Mouse (Mus musculus) kidney, adult 9 months (tissue): ENCODE measurements around the gene Zfp831.

Source experiments
- DNase-seq: peaks from one replicate; pipeline ENCODE4 v3.0.0; 2022

The Zfp831 gene

GRCm38 (mm10) chr2:174643448-174644144 is at the start of gene Zfp831:
Gene Zfp831 (plus strand): TSS chr2:174643534.
- no peak for DNase-seq

GRCm38 (mm10) chr2:174594965-174595364 is 48.4 kb upstream of the Zfp831 start:
- no peak for DNase-seq

GRCm38 (mm10) chr2:174595611-174596010 is 47.7 kb upstream of the Zfp831 start:
- DNase-seq, result no peak

- no peak for DNase-seq
These were observed 46.9 kb upstream of the Zfp831 start for GRCm38 (mm10) chr2:174596457-174596856.

GRCm38 (mm10) chr2:174598451-174598850 is 44.9 kb upstream of the Zfp831 start:
- DNase-seq, result no peak

- DNase-seq, result no peak
These were observed 44.2 kb upstream of the Zfp831 start for GRCm38 (mm10) chr2:174599071-174599635.

- peak; percentile 5 for DNase-seq
These were observed 43.5 kb upstream of the Zfp831 start for GRCm38 (mm10) chr2:174599853-174600271.

- no peak for DNase-seq
These were observed 41.2 kb upstream of the Zfp831 start for GRCm38 (mm10) chr2:174601938-174602685.

- no peak for DNase-seq
These were observed 40.0 kb upstream of the Zfp831 start for GRCm38 (mm10) chr2:174603321-174603720.

- DNase-seq, result no peak
These were observed 38.3 kb upstream of the Zfp831 start for GRCm38 (mm10) chr2:174605020-174605419.

- DNase-seq, result no peak
These were observed 37.8 kb upstream of the Zfp831 start for GRCm38 (mm10) chr2:174605442-174606087.

- DNase-seq, result no peak
These were observed 37.0 kb upstream of the Zfp831 start for GRCm38 (mm10) chr2:174606376-174606775.

GRCm38 (mm10) chr2:174609892-174610291 is 33.4 kb upstream of the Zfp831 start:
- DNase-seq, result no peak

GRCm38 (mm10) chr2:174612386-174613063 is 30.8 kb upstream of the Zfp831 start:
- DNase-seq, result no peak

- no peak for DNase-seq
These were observed 30.1 kb upstream of the Zfp831 start for GRCm38 (mm10) chr2:174613221-174613620.

- no peak for DNase-seq
These were observed 29.4 kb upstream of the Zfp831 start for GRCm38 (mm10) chr2:174613921-174614441.

- no peak for DNase-seq
These were observed 21.5 kb upstream of the Zfp831 start for GRCm38 (mm10) chr2:174621881-174622280.

- DNase-seq, result no peak
These were observed 18.9 kb upstream of the Zfp831 start for GRCm38 (mm10) chr2:174624430-174624829.

- no peak for DNase-seq
These were observed 16.3 kb upstream of the Zfp831 start for GRCm38 (mm10) chr2:174627021-174627420.

- DNase-seq, result no peak
These were observed 14.0 kb upstream of the Zfp831 start for GRCm38 (mm10) chr2:174629299-174629850.

GRCm38 (mm10) chr2:174636750-174637149 is 6.6 kb upstream of the Zfp831 start:
- no peak for DNase-seq

GRCm38 (mm10) chr2:174644975-174645374 is 1.6 kb downstream of the Zfp831 start:
- DNase-seq, result no peak
